Mouse (Mus musculus) cerebral cortex, adult 2 months (tissue): ENCODE data around the gene Mark1.

Source experiments
- WGBS: fragments of 180-500 bp; shearing (Covaris S2); methylation state at CpG from one replicate; pipeline ENCODE4 v1.1.7; 2018; 5-methylcytosine and 5-hydroxymethylcytosine counted together

Mark1 gene

GRCm38 (mm10) chr1:184853339-184853738 is 146.0 kb downstream of the Mark1 start:
- WGBS = 42% methylated on average over 5 of the region's 5 CpGs

- 23% methylated on average over 31 of the region's 31 CpGs for WGBS
These were observed 147.4 kb downstream of the Mark1 start for GRCm38 (mm10) chr1:184851741-184852618.

- WGBS = 72% methylated on average over 7 of the region's 7 CpGs
These were observed 148.2 kb downstream of the Mark1 start for GRCm38 (mm10) chr1:184851166-184851565.

GRCm38 (mm10) chr1:184846973-184847372 is 152.4 kb downstream of the Mark1 start:
- WGBS = 51% methylated on average over 3 of the region's 3 CpGs
